Mouse (Mus musculus) lung, adult 2 months (tissue): ENCODE data around the gene Mgam.

ENCODE experiments used
- CTCF ChIP-seq: fragments of 200-500 bp; IDR thresholded peaks from 2 replicates; pipeline ENCODE4 v1.5.1; 2011; ENCODE audit warnings: mild to moderate bottlenecking, low read length, control low read depth; ENCODE audit not compliant: insufficient read depth
- POLR2A ChIP-seq: fragments of 200-500 bp; IDR thresholded peaks from 2 replicates; pipeline ENCODE4 v1.6.1; 2011; ENCODE audit warnings: low read depth, mild to moderate bottlenecking, control low read depth, low read length, borderline replicate concordance; ENCODE audit errors: extremely low read depth

GRCm38 (mm10) chr6:40795077-40795812 lies 166.6 kb downstream of the Mgam start:
- no peak for TF ChIP-seq CTCF
- TF ChIP-seq POLR2A: no peak
